Mouse (Mus musculus): ENCODE measurements around the gene Ctsd. TPM values are rescaled to one million over a fixed set of nuclear protein-coding genes. Genes with fewer than 3 reads are reported as not detected.
"Not testable (repeated sequence)": the region's sequence is repeated elsewhere in the genome, so short reads cannot be mapped to it uniquely, and the experiment has no call there.

Gene Ctsd
- polyA plus RNA-seq, 1 experiment from 2014 or later: 451 TPM

DNA sequence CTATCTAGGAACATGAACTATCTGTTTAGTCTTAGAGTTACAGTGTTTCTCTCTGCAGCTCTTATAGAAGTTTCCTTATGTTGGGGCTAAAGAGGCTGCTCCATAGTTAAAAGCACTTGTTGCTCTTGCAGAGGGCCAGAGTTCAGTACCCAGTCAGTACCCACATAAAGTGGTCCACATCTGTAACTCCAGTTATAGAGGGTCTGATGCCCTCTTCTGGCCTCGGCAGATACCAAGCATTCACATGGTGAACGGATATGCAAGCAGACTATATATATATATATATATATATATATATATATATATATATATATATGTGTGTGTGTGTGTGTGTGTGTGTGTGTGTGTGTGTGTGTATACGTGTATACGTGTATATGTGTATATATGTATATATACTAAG, 20.1 kb upstream of the Ctsd start:
- Histone ChIP-seq H3K9me3 (replicated peaks; ENCODE audit: control insufficient read depth, low read length) (no peaks in the 10 kb centered on the region), H3K4me2 (ENCODE audit: low read depth, low read length) (no peak overlapping the region), H3K9ac (ENCODE audit: low read length) (no peak overlapping the region), H3K27ac (ENCODE audit: low read length) (no peak overlapping the region), H3K27me3 (ENCODE audit: control insufficient read depth, insufficient read depth, low read length) (no peaks in the 10 kb centered on the region), H3K36me3 (ENCODE audit: control insufficient read depth, insufficient read depth, low read length) (no peaks in the 10 kb centered on the region), H3K4me3 (replicated peaks; ENCODE audit: low read length) (no peak overlapping the region), H3K4me1 (ENCODE audit: control insufficient read depth, insufficient read depth, low read length) (no peaks in the 10 kb centered on the region)
- ATAC-seq (ENCODE audit: insufficient read depth, low FRiP score): no peak
- WGBS: 64% methylated on average over 4 of the region's 4 CpGs

DNA sequence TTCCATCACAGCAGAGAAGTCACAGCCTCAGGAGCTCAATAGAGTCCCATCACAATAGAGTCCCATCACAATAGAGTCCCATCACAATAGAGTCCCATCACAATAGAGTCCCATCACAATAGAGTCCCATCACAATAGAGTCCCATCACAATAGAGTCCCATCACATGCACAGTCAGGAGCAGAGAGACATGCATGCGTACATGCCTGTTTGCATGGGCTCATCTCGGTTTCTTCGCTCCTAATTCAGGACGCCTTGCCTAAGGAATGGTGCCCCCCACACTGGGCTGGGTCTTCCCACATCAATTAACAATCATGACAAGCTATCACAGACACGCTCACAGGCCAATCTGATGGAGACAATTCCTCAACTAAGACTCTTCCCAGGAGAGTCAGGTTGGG, 17.3 kb upstream of the Ctsd start:
- whole genome bisulfite sequencing: 92% methylated on average over 5 of the region's 5 CpGs
- not testable (repeated sequence) for H3K4me2 ChIP-seq (ENCODE audit: low read depth, low read length); H3K9me3 ChIP-seq (replicated peaks; ENCODE audit: control insufficient read depth, low read length); H3K4me1 ChIP-seq (ENCODE audit: control insufficient read depth, insufficient read depth, low read length); H3K9ac ChIP-seq (ENCODE audit: low read length); H3K36me3 ChIP-seq (ENCODE audit: control insufficient read depth, insufficient read depth, low read length); H3K4me3 ChIP-seq (replicated peaks; ENCODE audit: low read length); H3K27ac ChIP-seq (ENCODE audit: low read length); ATAC-seq (ENCODE audit: insufficient read depth, low FRiP score); H3K27me3 ChIP-seq (ENCODE audit: control insufficient read depth, insufficient read depth, low read length)

DNA sequence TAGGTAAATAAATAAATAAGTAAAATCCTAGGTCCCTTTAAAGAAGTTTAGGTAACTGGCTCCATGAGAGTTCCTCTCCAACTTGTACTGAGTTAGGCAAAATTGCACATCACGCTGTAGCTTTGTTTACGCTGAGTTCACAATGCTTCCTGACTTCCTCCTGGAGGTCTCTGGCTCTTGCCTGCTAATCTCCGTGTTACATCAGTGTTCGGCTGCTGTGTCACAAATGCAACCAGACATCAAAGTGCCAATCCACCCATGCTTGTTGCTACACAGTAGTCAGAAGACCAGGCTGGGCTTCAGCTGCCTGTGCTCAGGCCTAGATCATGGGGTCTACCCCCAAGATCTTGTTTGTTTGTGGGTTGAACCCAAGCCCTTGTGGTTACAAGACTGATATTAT, 15.8 kb upstream of the Ctsd start:
- H3K27ac ChIP-seq (ENCODE audit: low read length): no peak overlapping the region
- H3K36me3 ChIP-seq (ENCODE audit: control insufficient read depth, insufficient read depth, low read length): no peaks in the 10 kb centered on the region
- H3K4me1 ChIP-seq (ENCODE audit: control insufficient read depth, insufficient read depth, low read length): no peaks in the 10 kb centered on the region
- H3K9me3 ChIP-seq (replicated peaks; ENCODE audit: control insufficient read depth, low read length): no peaks in the 10 kb centered on the region
- no peak overlapping the region for H3K4me3 ChIP-seq (replicated peaks; ENCODE audit: low read length)
- no peak overlapping the region for H3K9ac ChIP-seq (ENCODE audit: low read length)
- no peaks in the 10 kb centered on the region for H3K27me3 ChIP-seq (ENCODE audit: control insufficient read depth, insufficient read depth, low read length)
- ATAC-seq (ENCODE audit: insufficient read depth, low FRiP score): no peak
- H3K4me2 ChIP-seq (ENCODE audit: low read depth, low read length): no peak overlapping the region
- WGBS: 62% methylated on average over 4 of the region's 4 CpGs

DNA sequence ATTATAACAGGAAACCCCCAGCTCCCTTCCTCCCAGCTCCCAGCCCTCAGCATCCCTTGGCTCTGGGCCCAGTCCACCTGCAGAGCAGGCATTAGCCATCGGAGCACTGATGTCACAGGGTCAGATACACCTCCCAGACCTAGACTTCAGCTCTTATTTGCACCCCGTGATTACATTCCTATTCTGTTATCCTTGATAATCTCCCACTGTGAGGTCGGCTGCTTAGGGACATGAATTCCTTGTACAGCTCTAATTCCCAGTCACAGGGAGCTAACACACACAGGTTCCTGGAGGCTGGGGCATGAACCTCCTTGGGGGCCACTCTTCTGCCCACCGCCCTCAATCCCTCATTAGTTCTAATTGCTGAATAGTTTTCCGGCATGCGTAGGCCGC, 12.9 kb upstream of the Ctsd start:
- no peaks in the 10 kb centered on the region for H3K27me3 ChIP-seq (ENCODE audit: control insufficient read depth, insufficient read depth, low read length)
- no peak for ATAC-seq (ENCODE audit: insufficient read depth, low FRiP score)
- H3K4me2 ChIP-seq (ENCODE audit: low read depth, low read length): no peak overlapping the region
- H3K9me3 ChIP-seq (replicated peaks; ENCODE audit: control insufficient read depth, low read length): no peaks in the 10 kb centered on the region
- no peak overlapping the region for H3K4me3 ChIP-seq (replicated peaks; ENCODE audit: low read length)
- 42% methylated on average over 7 of the region's 7 CpGs for WGBS
- no peaks in the 10 kb centered on the region for H3K4me1 ChIP-seq (ENCODE audit: control insufficient read depth, insufficient read depth, low read length)
- no peak overlapping the region for H3K9ac ChIP-seq (ENCODE audit: low read length)
- no peaks in the 10 kb centered on the region for H3K36me3 ChIP-seq (ENCODE audit: control insufficient read depth, insufficient read depth, low read length)
- no peak overlapping the region for H3K27ac ChIP-seq (ENCODE audit: low read length)

DNA sequence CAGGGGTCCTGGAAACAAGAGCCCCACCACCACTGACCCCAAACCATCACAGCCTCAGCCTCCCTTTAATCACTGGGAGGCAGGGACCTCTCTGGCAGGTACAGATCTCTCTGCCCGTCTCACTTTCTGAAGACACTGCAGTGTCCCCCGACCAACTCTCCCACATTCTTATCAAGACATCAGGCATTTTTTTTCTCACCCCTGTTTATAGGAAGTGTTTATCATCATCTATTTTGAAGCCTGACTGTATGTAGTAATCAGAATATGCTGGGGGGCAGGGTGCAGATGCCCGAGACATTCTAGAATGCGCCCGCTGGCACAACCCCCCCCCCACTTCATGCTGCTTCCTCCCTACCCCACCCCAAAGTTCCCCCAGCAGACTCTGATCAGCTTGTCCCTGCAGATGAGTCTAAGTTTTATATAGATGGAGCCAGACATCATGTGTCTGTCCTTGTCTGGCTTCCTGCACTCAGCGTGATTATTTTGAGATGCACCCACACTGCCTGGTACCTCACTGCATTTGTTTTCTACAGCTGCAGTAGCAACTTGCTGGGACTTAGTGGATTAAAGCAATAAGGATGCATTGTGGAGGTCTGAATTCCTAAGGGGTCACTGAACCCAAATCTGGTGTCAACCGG, 12.4 kb upstream of the Ctsd start:
- no peak overlapping the region for H3K27ac ChIP-seq (ENCODE audit: low read length)
- no peak overlapping the region for H3K9ac ChIP-seq (ENCODE audit: low read length)
- H3K4me1 ChIP-seq (ENCODE audit: control insufficient read depth, insufficient read depth, low read length): no peaks in the 10 kb centered on the region
- H3K9me3 ChIP-seq (replicated peaks; ENCODE audit: control insufficient read depth, low read length): no peaks in the 10 kb centered on the region
- H3K4me2 ChIP-seq (ENCODE audit: low read depth, low read length): no peak overlapping the region
- 68% methylated on average over 7 of the region's 7 CpGs for WGBS
- H3K4me3 ChIP-seq (replicated peaks; ENCODE audit: low read length): no peak overlapping the region
- no peaks in the 10 kb centered on the region for H3K36me3 ChIP-seq (ENCODE audit: control insufficient read depth, insufficient read depth, low read length)
- no peaks in the 10 kb centered on the region for H3K27me3 ChIP-seq (ENCODE audit: control insufficient read depth, insufficient read depth, low read length)
- ATAC-seq (ENCODE audit: insufficient read depth, low FRiP score): no peak

DNA sequence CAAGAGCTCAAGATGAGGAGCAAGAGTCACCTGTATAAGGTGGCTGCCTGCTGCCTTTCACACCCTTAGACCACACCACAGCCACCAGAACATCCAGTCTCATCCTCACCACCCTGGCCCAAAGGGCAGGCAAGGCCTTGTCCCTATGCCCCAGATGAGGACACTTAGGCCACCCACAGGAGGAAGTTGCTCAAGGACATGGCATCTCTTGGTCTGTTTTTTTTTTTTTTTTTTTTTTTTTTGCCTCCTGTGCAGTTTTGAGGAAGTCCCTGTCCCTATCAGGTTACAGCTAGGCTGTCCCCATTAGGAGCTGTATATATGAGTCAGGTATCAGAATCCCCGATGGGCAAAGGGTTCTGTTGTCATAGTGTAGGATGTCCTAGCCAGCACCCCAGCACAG, 11.4 kb upstream of the Ctsd start:
- ATAC-seq (ENCODE audit: insufficient read depth, low FRiP score): no peak
- H3K36me3 ChIP-seq (ENCODE audit: control insufficient read depth, insufficient read depth, low read length): no peaks in the 10 kb centered on the region
- H3K9ac ChIP-seq (ENCODE audit: low read length): no peak overlapping the region
- H3K4me2 ChIP-seq (ENCODE audit: low read depth, low read length): no peak overlapping the region
- no peaks in the 10 kb centered on the region for H3K9me3 ChIP-seq (replicated peaks; ENCODE audit: control insufficient read depth, low read length)
- H3K27me3 ChIP-seq (ENCODE audit: control insufficient read depth, insufficient read depth, low read length): no peaks in the 10 kb centered on the region
- no peak overlapping the region; the same call in 1 of the 2 replicates for H3K27ac ChIP-seq (ENCODE audit: low read length)
- WGBS: 52% methylated on average over 1 of the region's 1 CpGs
- no peaks in the 10 kb centered on the region for H3K4me1 ChIP-seq (ENCODE audit: control insufficient read depth, insufficient read depth, low read length)
- no peak overlapping the region for H3K4me3 ChIP-seq (replicated peaks; ENCODE audit: low read length)

DNA sequence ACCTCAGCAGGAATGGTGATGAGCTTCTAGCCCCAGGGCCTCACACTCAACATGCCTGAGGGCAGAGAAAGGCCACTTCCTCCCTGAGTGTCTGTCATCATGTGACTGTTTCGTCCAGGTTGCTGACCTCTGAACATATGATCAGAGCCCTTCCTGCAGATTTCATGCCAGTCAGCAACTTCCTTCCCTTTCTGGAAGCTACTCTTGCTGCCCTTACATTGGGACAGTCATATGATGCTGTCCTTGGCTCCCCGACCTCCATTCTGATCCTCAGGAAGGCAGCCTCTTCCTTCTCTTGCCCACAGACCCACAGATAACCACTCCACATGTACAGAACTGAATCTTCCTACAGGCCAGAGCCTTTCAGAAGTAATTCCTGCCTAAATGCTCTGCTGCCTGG, 10.2 kb upstream of the Ctsd start:
- peak; percentile 24; the same call in 1 of the 2 replicates for ATAC-seq (ENCODE audit: insufficient read depth, low FRiP score)
- H3K27ac ChIP-seq (ENCODE audit: low read length): no peak overlapping the region
- H3K9me3 ChIP-seq (replicated peaks; ENCODE audit: control insufficient read depth, low read length): no peaks in the 10 kb centered on the region
- no peaks in the 10 kb centered on the region for H3K4me1 ChIP-seq (ENCODE audit: control insufficient read depth, insufficient read depth, low read length)
- no peak overlapping the region for H3K4me2 ChIP-seq (ENCODE audit: low read depth, low read length)
- H3K9ac ChIP-seq (ENCODE audit: low read length): no peak overlapping the region
- 68% methylated on average over 2 of the region's 2 CpGs for WGBS
- H3K36me3 ChIP-seq (ENCODE audit: control insufficient read depth, insufficient read depth, low read length): no peaks in the 10 kb centered on the region
- H3K27me3 ChIP-seq (ENCODE audit: control insufficient read depth, insufficient read depth, low read length): no peaks in the 10 kb centered on the region
- H3K4me3 ChIP-seq (replicated peaks; ENCODE audit: low read length): no peak overlapping the region

DNA sequence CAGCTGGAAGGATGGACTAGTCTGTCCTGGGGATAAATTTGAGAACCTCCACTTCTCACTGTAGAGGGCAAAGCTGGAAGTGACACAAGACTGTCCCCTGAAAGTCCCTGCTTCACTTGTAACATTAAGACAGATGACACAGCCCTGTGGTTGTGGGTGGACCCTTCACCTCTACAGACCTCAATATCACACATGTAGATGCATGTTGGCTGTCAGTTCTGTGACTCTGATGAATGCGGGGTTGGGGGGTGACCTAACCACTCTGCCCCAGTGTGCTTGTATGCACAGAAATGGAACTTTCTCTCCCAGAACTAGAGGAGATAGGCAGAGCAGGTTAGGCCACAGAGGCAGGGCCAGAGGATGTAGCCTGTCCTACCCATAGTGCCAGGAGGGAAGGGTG, 8.8 kb upstream of the Ctsd start:
- H3K9ac ChIP-seq (ENCODE audit: low read length): no peak overlapping the region
- H3K9me3 ChIP-seq (replicated peaks; ENCODE audit: control insufficient read depth, low read length): no peaks in the 10 kb centered on the region
- WGBS: 92% methylated on average over 1 of the region's 1 CpGs
- H3K4me1 ChIP-seq (ENCODE audit: control insufficient read depth, insufficient read depth, low read length): no peaks in the 10 kb centered on the region
- ATAC-seq (ENCODE audit: insufficient read depth, low FRiP score): no peak
- peak overlapping the region; percentile 37; the same call in 1 of the 2 replicates for H3K27ac ChIP-seq (ENCODE audit: low read length)
- H3K36me3 ChIP-seq (ENCODE audit: control insufficient read depth, insufficient read depth, low read length): no peaks in the 10 kb centered on the region
- no peaks in the 10 kb centered on the region for H3K27me3 ChIP-seq (ENCODE audit: control insufficient read depth, insufficient read depth, low read length)
- H3K4me2 ChIP-seq (ENCODE audit: low read depth, low read length): no peak overlapping the region
- H3K4me3 ChIP-seq (replicated peaks; ENCODE audit: low read length): no peak overlapping the region

DNA sequence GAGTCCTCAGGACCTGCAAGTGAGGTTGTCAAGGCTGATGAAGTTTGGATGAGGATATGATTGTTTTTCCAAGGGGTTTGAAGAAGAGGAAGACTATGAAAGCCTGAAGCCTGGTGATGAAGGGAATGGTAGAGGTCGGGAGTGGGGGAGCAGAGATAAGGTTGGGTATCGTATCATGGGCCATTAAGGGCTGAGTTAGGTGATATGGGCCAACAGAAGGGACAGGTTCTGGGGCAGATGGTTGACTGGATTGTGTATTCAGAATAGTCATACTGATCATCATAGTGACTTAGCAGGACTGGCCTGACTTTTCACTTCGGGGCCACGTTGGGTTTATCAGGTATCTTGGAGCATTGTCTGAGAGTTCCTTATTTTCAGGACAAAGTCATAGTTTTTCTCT, 7.6 kb upstream of the Ctsd start:
- Histone ChIP-seq H3K27me3 (ENCODE audit: control insufficient read depth, insufficient read depth, low read length) (no peaks in the 10 kb centered on the region), H3K4me1 (ENCODE audit: control insufficient read depth, insufficient read depth, low read length) (no peaks in the 10 kb centered on the region), H3K36me3 (ENCODE audit: control insufficient read depth, insufficient read depth, low read length) (no peaks in the 10 kb centered on the region), H3K4me2 (ENCODE audit: low read depth, low read length) (no peak overlapping the region), H3K9me3 (replicated peaks; ENCODE audit: control insufficient read depth, low read length) (no peaks in the 10 kb centered on the region), H3K4me3 (replicated peaks; ENCODE audit: low read length) (no peak overlapping the region), H3K9ac (ENCODE audit: low read length) (no peak overlapping the region), H3K27ac (ENCODE audit: low read length) (no peak overlapping the region)
- 75% methylated on average over 4 of the region's 4 CpGs for WGBS
- no peak for ATAC-seq (ENCODE audit: insufficient read depth, low FRiP score)
